Mouse (Mus musculus) C2C12 (cell line): ENCODE measurements around the gene Btg3.

Experiments used
- CEBPB ChIP-seq: IDR thresholded peaks from one replicate; pipeline ENCODE4 v1.6.1; 2011; ENCODE audit warnings: low read depth, mild to moderate bottlenecking, control low read depth, moderate library complexity
- CTCF ChIP-seq: IDR thresholded peaks from one replicate; pipeline ENCODE4 v1.5.1; 2011; ENCODE audit not compliant: control insufficient read depth, insufficient read depth, insufficient read length
- MAX ChIP-seq: IDR thresholded peaks from one replicate; pipeline ENCODE4 v1.6.1; 2011; ENCODE audit warnings: mild to moderate bottlenecking, control low read depth
- MYOD1 ChIP-seq: IDR thresholded peaks from one replicate; pipeline ENCODE4 v1.6.1; 2011; ENCODE audit warnings: low read depth; ENCODE audit not compliant: control insufficient read depth, insufficient read length
- MYOG ChIP-seq: IDR thresholded peaks from one replicate; pipeline ENCODE4 v1.6.1; 2011; ENCODE audit not compliant: control insufficient read depth, insufficient read length; ENCODE audit errors: extremely low read depth
- USF1 ChIP-seq: IDR thresholded peaks from one replicate; pipeline ENCODE4 v1.6.1; 2011; ENCODE audit warnings: low read depth, mild to moderate bottlenecking, control low read depth, moderate library complexity

DNA sequence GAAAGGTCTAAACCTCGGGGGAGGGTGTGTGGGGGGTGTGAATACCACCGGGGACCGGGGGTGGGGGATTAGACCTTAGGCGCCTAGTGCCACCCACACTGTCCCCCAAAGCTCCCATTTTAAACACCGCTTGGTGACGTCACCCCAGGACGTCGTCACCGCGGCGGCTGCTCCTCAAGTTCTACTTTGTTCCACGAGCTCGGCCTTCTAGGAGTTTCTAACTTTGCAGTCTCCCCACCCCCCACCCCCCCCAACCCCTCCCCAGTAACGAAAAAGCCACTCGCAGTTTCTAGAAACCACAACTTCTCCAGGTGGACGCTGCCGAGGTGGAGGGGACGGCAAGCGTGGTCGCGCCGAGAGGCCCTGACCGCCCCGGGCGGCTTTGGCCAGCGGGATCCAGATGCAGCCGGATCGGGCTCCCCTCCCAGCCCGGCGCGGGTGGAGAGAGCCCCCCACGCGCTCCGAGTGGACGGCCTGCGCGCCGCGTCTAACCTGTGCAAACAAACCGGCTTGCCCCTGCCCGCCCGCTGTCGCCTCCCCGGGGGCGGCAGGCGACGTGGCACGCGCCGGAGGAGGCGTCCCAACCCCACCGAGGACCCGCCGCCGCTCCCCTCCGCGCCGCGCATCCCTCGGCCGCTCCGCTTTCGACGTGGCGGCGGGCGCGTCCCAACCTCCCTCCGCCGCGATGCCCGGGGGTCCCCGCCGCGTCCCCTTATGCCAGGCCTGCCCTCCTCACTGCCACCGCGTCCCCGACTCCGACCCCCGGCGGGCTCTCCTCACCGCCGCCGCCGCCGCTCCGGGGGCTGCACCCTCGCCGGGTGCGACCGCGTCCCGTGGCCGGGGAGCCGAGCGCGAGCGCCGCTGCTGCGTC is 936 bp downstream of the Btg3 start:
- TF ChIP-seq CTCF, result no peak
- no peak for TF ChIP-seq USF1
- no peak for TF ChIP-seq MAX
- no peak for TF ChIP-seq MYOG
- no peak for TF ChIP-seq CEBPB
- no peak for TF ChIP-seq MYOD1
